Mouse (Mus musculus): ENCODE measurements around the gene Bad. TPM values are rescaled to one million over a fixed set of nuclear protein-coding genes. Genes with fewer than 3 reads are reported as not detected.

Gene Bad
- polyA plus RNA-seq, 1 experiment from 2014 or later = 0.90 TPM

Other genes with a start within 250 kb of the Bad start
- not detected for gene Rps6ka4, start 101.2 kb upstream of the Bad start, polyA plus RNA-seq (2014; fragmentation: Illumina TruSeq; extraction: RNeasy Lipid Tissue Mini Kit (QIAGEN cat#74804); ENCODE audit: low read depth, low replicate concordance)
- not detected for gene Ccdc88b, start 83.7 kb upstream of the Bad start, polyA plus RNA-seq (2014; fragmentation: Illumina TruSeq; extraction: RNeasy Lipid Tissue Mini Kit (QIAGEN cat#74804); ENCODE audit: low read depth, low replicate concordance)
- 20.7 TPM for gene Trmt112, start 32.2 kb upstream of the Bad start, polyA plus RNA-seq (2014; fragmentation: Illumina TruSeq; extraction: RNeasy Lipid Tissue Mini Kit (QIAGEN cat#74804); ENCODE audit: low read depth, low replicate concordance)
- 53.2 TPM for gene Prdx5, start 31.8 kb upstream of the Bad start, polyA plus RNA-seq (2014; fragmentation: Illumina TruSeq; extraction: RNeasy Lipid Tissue Mini Kit (QIAGEN cat#74804); ENCODE audit: low read depth, low replicate concordance)
- gene Esrra, start 20.0 kb upstream of the Bad start, polyA plus RNA-seq (2014; fragmentation: Illumina TruSeq; extraction: RNeasy Lipid Tissue Mini Kit (QIAGEN cat#74804); ENCODE audit: low read depth, low replicate concordance) = 2.0 TPM
- not detected for gene Catsperz, start 16.5 kb upstream of the Bad start, polyA plus RNA-seq (2014; fragmentation: Illumina TruSeq; extraction: RNeasy Lipid Tissue Mini Kit (QIAGEN cat#74804); ENCODE audit: low read depth, low replicate concordance)
- not detected for gene Kcnk4, start 7.3 kb upstream of the Bad start, polyA plus RNA-seq (2014; fragmentation: Illumina TruSeq; extraction: RNeasy Lipid Tissue Mini Kit (QIAGEN cat#74804); ENCODE audit: low read depth, low replicate concordance)
- gene Gpr137, start 619 bp downstream of the Bad start, polyA plus RNA-seq (2014; fragmentation: Illumina TruSeq; extraction: RNeasy Lipid Tissue Mini Kit (QIAGEN cat#74804); ENCODE audit: low read depth, low replicate concordance) = 0.98 TPM
- gene Ppp1r14b, start 33.1 kb downstream of the Bad start, polyA plus RNA-seq (2014; fragmentation: Illumina TruSeq; extraction: RNeasy Lipid Tissue Mini Kit (QIAGEN cat#74804); ENCODE audit: low read depth, low replicate concordance) = 2.9 TPM
- gene Plcb3, start 34.6 kb downstream of the Bad start, polyA plus RNA-seq (2014; fragmentation: Illumina TruSeq; extraction: RNeasy Lipid Tissue Mini Kit (QIAGEN cat#74804); ENCODE audit: low read depth, low replicate concordance) = 1.5 TPM
- 20.9 TPM for gene Fkbp2, start 38.6 kb downstream of the Bad start, polyA plus RNA-seq (2014; fragmentation: Illumina TruSeq; extraction: RNeasy Lipid Tissue Mini Kit (QIAGEN cat#74804); ENCODE audit: low read depth, low replicate concordance)
- gene Vegfb, start 45.8 kb downstream of the Bad start, polyA plus RNA-seq (2014; fragmentation: Illumina TruSeq; extraction: RNeasy Lipid Tissue Mini Kit (QIAGEN cat#74804); ENCODE audit: low read depth, low replicate concordance) = 3.3 TPM
- gene Dnajc4, start 50.7 kb downstream of the Bad start, polyA plus RNA-seq (2014; fragmentation: Illumina TruSeq; extraction: RNeasy Lipid Tissue Mini Kit (QIAGEN cat#74804); ENCODE audit: low read depth, low replicate concordance) = 2.7 TPM
- gene Nudt22, start 54.3 kb downstream of the Bad start, polyA plus RNA-seq (2014; fragmentation: Illumina TruSeq; extraction: RNeasy Lipid Tissue Mini Kit (QIAGEN cat#74804); ENCODE audit: low read depth, low replicate concordance) = not detected
- 0.58 TPM for gene Trpt1, start 54.3 kb downstream of the Bad start, polyA plus RNA-seq (2014; fragmentation: Illumina TruSeq; extraction: RNeasy Lipid Tissue Mini Kit (QIAGEN cat#74804); ENCODE audit: low read depth, low replicate concordance)
- gene Fermt3, start 77.6 kb downstream of the Bad start, polyA plus RNA-seq (2014; fragmentation: Illumina TruSeq; extraction: RNeasy Lipid Tissue Mini Kit (QIAGEN cat#74804); ENCODE audit: low read depth, low replicate concordance) = 0.16 TPM
- gene Stip1, start 98.1 kb downstream of the Bad start, polyA plus RNA-seq (2014; fragmentation: Illumina TruSeq; extraction: RNeasy Lipid Tissue Mini Kit (QIAGEN cat#74804); ENCODE audit: low read depth, low replicate concordance) = 34.1 TPM
- gene Macrod1, start 114.9 kb downstream of the Bad start, polyA plus RNA-seq (2014; fragmentation: Illumina TruSeq; extraction: RNeasy Lipid Tissue Mini Kit (QIAGEN cat#74804); ENCODE audit: low read depth, low replicate concordance) = 9.3 TPM
- gene Flrt1, start 163.9 kb downstream of the Bad start, polyA plus RNA-seq (2014; fragmentation: Illumina TruSeq; extraction: RNeasy Lipid Tissue Mini Kit (QIAGEN cat#74804); ENCODE audit: low read depth, low replicate concordance) = not detected